ENCODE assay signal across 30 mouse cellular contexts in the genomic region with DNA sequence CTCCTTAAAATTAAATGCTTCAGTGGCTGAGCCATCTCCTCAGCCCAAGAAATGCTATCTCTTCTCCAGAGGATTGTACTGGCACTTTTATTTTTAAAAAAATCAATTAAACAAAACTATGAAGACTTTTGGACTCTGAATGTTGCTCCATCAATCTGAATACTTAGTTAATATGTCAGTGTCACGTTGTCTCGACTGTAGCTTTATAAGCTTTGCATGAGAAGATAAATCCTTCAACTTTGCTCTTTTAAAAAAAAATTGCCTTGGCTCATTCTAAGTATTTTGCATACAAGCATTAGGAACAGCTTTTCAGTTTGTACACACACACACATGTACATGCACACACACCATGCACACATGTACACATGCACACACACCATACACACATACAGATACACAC. TPM values are rescaled to one million over a fixed set of nuclear protein-coding genes. Genes with fewer than 3 reads are reported as not detected.
"Had no signal": no experiment of that assay in that cellular context is flagged by ENCODE, and none has a peak within 500 bp of the region (broad histone marks: within the 10 kb centered on the region; RNA-seq: fewer than 3 reads in every experiment).

No protein-coding gene starts in this region.

- ATAC-seq: forebrain, embryonic 13.5 days; forebrain, embryonic 14.5 days; forebrain, embryonic 15.5 days; forebrain, embryonic 16.5 days; forebrain, postnatal 0 days had no signal

- H3K9me3 ChIP-seq: embryonic facial prominence, embryonic 10.5 days; embryonic facial prominence, embryonic 12.5 days; embryonic facial prominence, embryonic 13.5 days; embryonic facial prominence, embryonic 15.5 days; forebrain, embryonic 10.5 days; forebrain, embryonic 12.5 days; forebrain, embryonic 13.5 days; forebrain, embryonic 15.5 days had no signal

- H3K36me3 ChIP-seq: embryonic facial prominence, embryonic 10.5 days; embryonic facial prominence, embryonic 12.5 days; embryonic facial prominence, embryonic 13.5 days; embryonic facial prominence, embryonic 15.5 days; forebrain, embryonic 10.5 days; forebrain, embryonic 12.5 days; forebrain, embryonic 15.5 days had no signal

- DNase-seq: cerebellum, adult 18-20 months; cerebellum, adult 2 months; cerebellum, adult 8-10 months; cerebellum, adult 9-10 months; cerebellum, adult 9-11 months; cerebellum, postnatal 10 days; cerebellum, postnatal 14 days; cerebellum, postnatal 25 days; cerebellum, postnatal 36 days; embryo, embryonic 11 days; forebrain, postnatal 0 days; gastrocnemius, adult 2 months; gastrocnemius, postnatal 10 days; gastrocnemius, postnatal 14 days; gastrocnemius, postnatal 25 days; gastrocnemius, postnatal 36 days had no signal

- H3K4me3 ChIP-seq: embryonic facial prominence, embryonic 10.5 days; embryonic facial prominence, embryonic 12.5 days; embryonic facial prominence, embryonic 13.5 days; embryonic facial prominence, embryonic 15.5 days; erythroblast, embryonic 14.5 days; forebrain, embryonic 10.5 days; forebrain, embryonic 12.5 days; forebrain, embryonic 13.5 days; forebrain, embryonic 15.5 days; gastrocnemius, adult 2 months had no signal

- H3K27ac ChIP-seq: embryonic facial prominence, embryonic 10.5 days; embryonic facial prominence, embryonic 12.5 days; embryonic facial prominence, embryonic 13.5 days; embryonic facial prominence, embryonic 15.5 days; forebrain, embryonic 10.5 days; forebrain, embryonic 12.5 days; forebrain, embryonic 13.5 days; forebrain, embryonic 15.5 days; gastrocnemius, adult 2 months had no signal

- H3K4me2 ChIP-seq: embryonic facial prominence, embryonic 12.5 days; embryonic facial prominence, embryonic 13.5 days; embryonic facial prominence, embryonic 15.5 days; forebrain, embryonic 12.5 days; forebrain, embryonic 13.5 days; forebrain, embryonic 15.5 days had no signal

- H3K27me3 ChIP-seq: embryonic facial prominence, embryonic 12.5 days; embryonic facial prominence, embryonic 15.5 days; forebrain, embryonic 15.5 days had no signal

- H3K9ac ChIP-seq: embryonic facial prominence, embryonic 12.5 days; embryonic facial prominence, embryonic 13.5 days; embryonic facial prominence, embryonic 15.5 days; forebrain, embryonic 12.5 days; forebrain, embryonic 13.5 days; forebrain, embryonic 15.5 days; forebrain, postnatal 0 days had no signal

- H3K4me1 ChIP-seq: embryonic facial prominence, embryonic 12.5 days; embryonic facial prominence, embryonic 13.5 days; embryonic facial prominence, embryonic 15.5 days; forebrain, embryonic 12.5 days; forebrain, embryonic 15.5 days had no signal

RNA-seq across cellular contexts. Expression of a gene that starts 3.1 kb away (rescaled TPM):
- total RNA-seq: common myeloid progenitor, adult 5-6 weeks; gastrocnemius, adult 2 months; gastrocnemius, adult 8-10 months; gastrocnemius, postnatal 25 days; gastrocnemius, postnatal 36 days; granulocyte monocyte progenitor cell, adult 5-6 weeks had no signal
- polyA plus RNA-seq: embryonic facial prominence, embryonic 13.5 days; erythroblast, embryonic 14.5 days had no signal
